Mouse (Mus musculus) left cerebral cortex, postnatal 10 days (tissue): ENCODE measurements around the gene Odf3b. TPM values are rescaled to one million over a fixed set of nuclear protein-coding genes. Genes with fewer than 3 reads are reported as not detected.

Experiments
- DNase-seq, 2 experiments: peaks; one replicate each; pipeline ENCODE4 v3.0.0; 2021 to 2022; ENCODE audit warnings: low spot score in 2 of 2, mixed read lengths in 1 of 2; ENCODE audit errors: extremely low spot score in 1 of 2
- intact Hi-C: fragments of 180-260 bp; cut with DNase I; formaldehyde crosslinking; loops from one replicate; pipeline ENCODE4 v1.15.1; 2025
- total RNA-seq, 2 experiments: library from RNA; stranded (reverse); gene quantifications; 2 replicates each; pipeline ENCODE4 v1.2.3; 2021

The Odf3b gene
- total RNA-seq, 2 experiments from 2014 or later, result 0.77 to 1.1 TPM

DNA sequence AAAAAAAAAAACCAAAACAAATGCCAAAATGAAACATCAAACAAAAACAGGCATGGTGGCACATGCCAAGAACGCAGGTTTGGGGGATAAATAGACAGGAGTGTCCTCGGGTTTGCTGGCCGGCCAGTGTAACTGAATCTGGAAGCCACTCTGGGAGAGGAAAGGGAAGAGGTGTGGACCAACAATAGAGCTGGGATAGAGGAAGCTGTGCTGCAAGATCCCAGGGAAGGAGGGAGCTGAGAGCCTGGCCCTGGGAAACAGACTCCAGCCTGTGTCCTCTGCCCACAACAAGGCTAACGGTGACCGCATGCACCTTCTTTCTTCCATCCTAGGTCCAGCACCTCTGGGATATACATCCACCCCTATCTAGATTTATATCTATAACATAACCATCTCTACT lies 28.6 kb downstream of the Odf3b start:
- intact Hi-C loops, result no loop called here
- no peak for DNase-seq

DNA sequence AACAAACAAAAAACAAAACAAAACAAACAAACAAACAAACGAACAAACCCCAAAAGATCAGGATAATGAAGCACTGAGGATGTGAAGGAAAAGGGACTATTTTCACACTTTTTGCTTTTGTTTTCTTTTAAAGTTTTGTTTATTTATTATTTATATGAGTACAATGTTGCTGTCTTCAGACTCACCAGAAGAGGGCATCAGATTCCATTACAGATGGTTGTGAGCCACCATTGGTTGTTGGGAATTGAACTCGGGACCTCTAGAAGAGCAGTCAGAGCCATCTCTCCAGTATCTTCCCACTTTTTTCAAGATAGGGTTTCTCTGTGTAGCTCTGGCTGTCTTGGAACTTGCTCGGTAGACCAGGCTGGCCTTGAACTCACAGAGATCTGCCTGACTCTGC lies 35.8 kb downstream of the Odf3b start:
- intact Hi-C loops, result no loop called here

DNA sequence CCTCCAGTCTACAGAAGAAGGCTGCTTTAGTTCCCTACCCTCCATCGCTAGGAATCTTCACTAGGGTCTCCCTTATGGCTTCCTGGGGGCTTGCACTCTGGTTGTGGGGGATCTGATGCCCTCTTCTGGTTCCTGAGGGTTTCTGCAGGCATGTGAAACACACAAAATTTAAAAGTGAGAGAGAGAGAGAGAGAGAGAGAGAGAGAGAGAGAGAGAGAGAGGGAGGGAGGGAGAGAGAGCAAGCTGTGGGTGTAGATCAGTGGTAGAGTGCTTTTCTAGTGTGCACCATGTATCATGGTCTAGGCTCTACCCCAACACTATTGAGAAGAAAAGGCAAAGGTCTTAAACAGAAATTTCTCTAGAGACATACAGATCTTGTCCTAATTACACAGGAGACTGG lies 37.4 kb downstream of the Odf3b start:
- intact Hi-C loops, result no loop called here
- no peak for DNase-seq

More for the DNA sequence above, 35.8 kb downstream of the Odf3b start:
- no peak for DNase-seq

DNA sequence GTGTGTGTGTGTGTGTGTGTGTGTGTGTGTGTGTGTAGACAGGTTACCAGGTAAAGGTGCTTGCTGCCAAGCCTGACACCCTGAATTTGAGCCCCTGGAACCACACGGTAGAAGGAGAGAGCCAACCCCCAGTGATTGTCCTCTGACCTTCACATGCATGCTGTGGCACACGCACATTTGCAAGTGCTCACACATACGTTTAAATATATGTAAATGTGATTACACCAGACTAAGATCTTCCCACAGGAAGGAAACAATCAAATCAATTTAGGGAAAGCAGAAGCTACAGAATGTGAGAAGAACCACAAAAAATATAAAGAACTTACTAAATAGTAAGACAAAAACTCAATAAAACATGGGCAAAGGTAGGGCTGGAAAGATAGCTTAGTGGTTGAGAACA lies 38.9 kb downstream of the Odf3b start:
- no peak for DNase-seq
- intact Hi-C loops, result no loop called here

DNA sequence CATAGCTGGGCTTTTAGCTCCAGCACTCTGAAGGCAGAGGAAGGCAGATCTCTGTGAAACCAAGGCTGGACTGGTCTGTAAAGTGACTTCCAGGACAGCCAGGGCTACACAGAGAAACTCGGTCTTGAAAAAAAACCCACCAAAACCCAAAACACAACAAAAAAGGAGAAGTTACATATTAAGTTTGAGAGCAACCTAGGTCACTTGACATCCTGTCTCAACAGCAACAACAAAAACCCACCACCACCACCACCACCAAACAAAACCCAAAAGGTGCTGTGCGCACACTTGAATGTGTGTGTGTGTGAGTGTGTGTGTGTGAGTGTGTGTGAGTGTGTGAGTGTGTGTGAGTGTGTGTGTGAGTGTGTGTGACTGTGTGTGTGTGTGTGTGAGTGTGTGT lies 39.4 kb downstream of the Odf3b start:
- intact Hi-C loops, result no loop called here
- DNase-seq, result no peak

DNA sequence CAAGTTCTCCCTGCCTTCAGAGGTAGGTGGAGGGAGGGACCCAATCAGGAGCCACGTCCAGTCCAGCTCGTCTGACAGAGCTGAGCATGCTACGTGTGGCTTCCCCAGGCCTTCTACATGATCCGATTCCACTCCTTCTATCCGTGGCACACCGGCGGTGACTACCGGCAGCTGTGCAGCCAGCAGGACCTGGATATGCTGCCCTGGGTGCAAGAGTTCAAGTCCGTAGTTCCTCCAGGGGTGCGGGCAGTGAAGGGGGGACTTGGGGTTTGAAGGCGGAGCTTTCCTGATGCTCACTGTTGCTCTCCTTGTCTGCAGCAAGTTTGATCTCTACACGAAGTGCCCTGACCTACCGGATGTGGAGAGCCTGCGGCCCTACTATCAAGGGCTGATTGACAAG lies 42.7 kb downstream of the Odf3b start:
- DNase-seq, result no peak
- intact Hi-C loops, result no loop called here

DNA sequence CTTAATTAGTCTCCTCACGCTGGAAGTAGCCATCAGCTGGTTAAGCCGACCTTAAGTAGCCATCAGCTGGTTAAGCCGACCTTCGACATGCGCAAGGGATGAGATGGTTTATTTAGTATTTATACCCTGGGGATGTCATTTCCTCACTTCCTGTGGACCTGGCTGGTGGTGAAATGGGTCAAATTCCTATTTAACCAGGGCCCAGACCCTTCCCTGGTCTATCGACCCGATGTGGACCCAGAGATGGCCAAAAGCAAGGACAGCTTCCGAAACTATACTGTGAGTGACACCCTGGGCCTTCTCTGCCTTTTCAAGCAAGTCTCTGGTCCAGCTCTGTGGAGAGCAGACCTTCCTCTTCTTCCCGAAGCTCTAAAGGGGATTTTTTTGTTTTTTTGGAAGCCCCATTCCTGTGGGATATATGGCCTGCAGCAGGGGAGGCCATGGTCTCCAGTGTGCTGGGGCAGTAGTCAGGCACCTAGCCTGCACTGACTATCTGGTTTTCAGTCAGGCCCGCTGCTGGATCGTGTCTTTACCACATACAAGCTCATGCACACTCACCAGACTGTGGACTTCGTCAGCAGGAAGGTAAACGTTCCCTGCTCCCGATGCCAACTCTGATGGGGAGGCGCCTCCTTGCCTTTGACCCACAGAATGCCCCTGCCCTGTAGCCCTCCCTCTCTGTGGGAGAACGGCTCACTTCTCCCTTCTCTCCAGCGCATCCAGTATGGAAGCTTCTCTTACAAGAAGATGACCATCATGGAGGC lies 44.1 kb downstream of the Odf3b start:
- intact Hi-C loops, result no loop called here
- no peak for DNase-seq

DNA sequence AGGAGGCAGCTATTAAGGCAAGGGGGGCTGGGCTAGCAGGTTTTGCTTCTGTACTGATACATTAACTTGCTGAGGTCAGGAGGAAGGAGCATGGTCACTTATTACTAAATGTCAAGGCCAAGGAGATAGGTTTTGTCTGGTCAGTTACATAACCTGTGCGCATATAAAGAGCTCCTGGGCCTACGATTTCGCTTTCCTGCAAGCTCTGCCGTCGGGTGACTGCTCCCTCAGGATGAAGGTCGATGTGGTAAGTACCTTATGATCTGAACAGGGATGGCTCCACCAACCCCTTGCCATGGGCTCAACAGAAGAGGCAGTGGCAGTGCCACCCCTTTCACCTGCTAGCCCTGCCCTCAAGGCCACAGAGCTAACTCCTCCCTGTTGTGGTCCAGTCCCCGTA lies 44.8 kb downstream of the Odf3b start, which contains the start of gene Miox:
TSS of gene Miox (plus strand) at position 128 of the 400 bp plus-strand sequence.
- no peak for DNase-seq
- intact Hi-C loops, result no loop called here

Other genes starting within 250 kb of the Odf3b start
- 1 to 10 TPM; 5.0 to 5.3 TPM for gene Mapk12, start 238.6 kb downstream of the Odf3b start, total RNA-seq
- 10 to 100 TPM; 24.7 to 28.2 TPM for gene Mapk11, start 229.7 kb downstream of the Odf3b start, total RNA-seq
- 10 to 100 TPM; 49.0 to 52.3 TPM for gene Plxnb2, start 198.5 kb downstream of the Odf3b start, total RNA-seq
- gene Dennd6b, start 182.8 kb downstream of the Odf3b start, total RNA-seq, result 10 to 100 TPM; 41.4 to 41.8 TPM
- 100 to 1,000 TPM; 154 to 159 TPM for gene Ppp6r2, start 167.7 kb downstream of the Odf3b start, total RNA-seq
- 100 to 1,000 TPM; 180 to 205 TPM for gene Sbf1, start 64.0 kb downstream of the Odf3b start, total RNA-seq
- gene Adm2, start 56.6 kb downstream of the Odf3b start, total RNA-seq, result not detected
- gene Miox, start 44.9 kb downstream of the Odf3b start, total RNA-seq, result not detected
- 10 to 100 TPM; 17.2 to 23.0 TPM for gene Lmf2, start 23.6 kb downstream of the Odf3b start, total RNA-seq
- 10 to 100 TPM; 88.3 to 93.1 TPM for gene Ncaph2, start 23.6 kb downstream of the Odf3b start, total RNA-seq
- 10 to 100 TPM; 28.6 to 30.5 TPM for gene Sco2, start 5.4 kb downstream of the Odf3b start, total RNA-seq
- 1 to 10 TPM; 1.2 to 1.6 TPM for gene Tymp, start 2.2 kb downstream of the Odf3b start, total RNA-seq
- not detected for gene Klhdc7b, start 5.6 kb upstream of the Odf3b start, total RNA-seq
- gene Syce3, start 31.2 kb upstream of the Odf3b start, total RNA-seq, result not detected
- gene Cpt1b, start 46.6 kb upstream of the Odf3b start, total RNA-seq, result 1 to 10 TPM; 2.4 to 2.5 TPM
- gene C730034F03Rik, start 50.3 kb upstream of the Odf3b start, total RNA-seq, result 1 to 10 TPM; 1.6 to 2.6 TPM
- not detected for gene Gm44502, start 50.4 kb upstream of the Odf3b start, total RNA-seq
- 10 to 100 TPM; 54.3 to 55.5 TPM for gene Chkb, start 50.6 kb upstream of the Odf3b start, total RNA-seq
- gene Mapk8ip2, start 74.6 kb upstream of the Odf3b start, total RNA-seq, result 100 to 1,000 TPM; 189 to 195 TPM
- 10 to 100 TPM; 33.1 to 33.4 TPM for gene Arsa, start 98.1 kb upstream of the Odf3b start, total RNA-seq
- gene Shank3, start 120.3 kb upstream of the Odf3b start, total RNA-seq, result 100 to 1,000 TPM; 196 to 197 TPM
- gene Acr, start 189.0 kb upstream of the Odf3b start, total RNA-seq, result 1 to 10 TPM; 2.0 to 3.0 TPM
- 10 to 100 TPM; 36.4 to 39.0 TPM for gene Rabl2, start 212.6 kb upstream of the Odf3b start, total RNA-seq